Mouse (Mus musculus) lung, postnatal 0 days (tissue): Measurements from ENCODE around the gene Cacna2d2.

ENCODE experiments used
- CTCF ChIP-seq: IDR thresholded peaks from 2 replicates; pipeline ENCODE4 v1.5.1; 2016; ENCODE audit warnings: antibody characterized with exemption, mild to moderate bottlenecking
- EP300 ChIP-seq: IDR thresholded peaks from 2 replicates; pipeline ENCODE4 v1.6.1; 2016; ENCODE audit warnings: antibody characterized with exemption, mild to moderate bottlenecking, control low read depth

DNA sequence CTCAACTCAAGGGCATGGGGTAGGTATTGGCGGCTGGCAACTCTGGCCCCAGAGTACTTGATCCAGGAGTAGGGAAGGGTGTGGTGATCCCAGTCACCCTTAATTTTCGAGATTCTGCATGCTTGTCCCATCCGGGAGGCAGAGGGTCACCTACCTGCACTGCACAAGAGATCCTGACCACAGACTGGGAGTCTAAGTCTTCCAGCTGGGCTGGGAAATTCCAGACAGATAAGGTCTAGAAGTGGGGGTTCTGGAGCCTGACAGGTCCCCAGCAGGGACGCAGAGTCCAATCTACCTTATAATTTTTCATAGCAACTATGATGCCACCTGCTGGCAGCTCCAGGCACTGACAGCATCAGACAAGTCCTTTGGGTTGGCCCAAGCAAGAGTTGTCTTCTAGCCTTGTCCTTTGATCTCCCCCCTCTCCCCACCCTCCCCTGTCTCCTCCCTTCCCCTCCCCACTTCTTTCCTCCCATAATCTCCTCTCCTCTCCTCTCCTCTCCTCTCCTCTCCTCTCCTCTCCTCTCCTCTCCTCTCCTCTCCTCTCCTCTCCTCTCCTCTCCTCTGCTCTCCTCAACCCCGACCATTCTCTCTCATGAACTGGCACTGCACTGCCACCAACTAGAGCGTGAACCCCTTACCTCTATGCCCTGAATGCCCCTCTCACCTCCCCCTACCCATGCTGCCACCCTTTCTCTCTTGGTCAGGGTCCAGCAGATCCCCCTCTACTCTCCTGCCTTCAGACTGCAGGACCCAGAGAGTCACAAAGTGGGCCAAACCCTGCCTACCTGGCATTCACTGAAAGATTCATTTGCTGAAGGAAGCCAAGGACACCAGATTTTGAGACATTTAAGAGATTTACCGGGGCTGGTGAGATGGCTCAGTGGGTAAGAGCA lies 43.3 kb upstream of the Cacna2d2 start:
- TF ChIP-seq CTCF, result peak; percentile 77
- TF ChIP-seq EP300, result no peak
